Mouse (Mus musculus) megakaryocyte, embryonic 14.5 days (primary cell): ENCODE measurements around the gene Zfp341. TPM values are rescaled to one million over a fixed set of nuclear protein-coding genes. Genes with fewer than 3 reads are reported as not detected.

Experiments
- H3K27me3 ChIP-seq: replicated peaks from 2 replicates; pipeline ENCODE3; 2012; ENCODE audit warnings: inconsistent platforms
- H3K36me3 ChIP-seq: replicated peaks from 2 replicates; pipeline ENCODE3; 2012; ENCODE audit warnings: low read length, inconsistent platforms, mixed read lengths
- H3K4me1 ChIP-seq: 2 replicates; pipeline ENCODE4 v1.6.1; 2012; ENCODE audit warnings: inconsistent platforms
- H3K4me3 ChIP-seq: replicated peaks from 2 replicates; pipeline ENCODE3; 2012; ENCODE audit warnings: moderate library complexity, mild to moderate bottlenecking, inconsistent platforms
- H3K9me3 ChIP-seq: 2 replicates; pipeline ENCODE4 v1.6.1; 2012; ENCODE audit warnings: inconsistent platforms
- FLI1 ChIP-seq: IDR thresholded peaks from 2 replicates; pipeline ENCODE4 v1.6.1; 2012; ENCODE audit warnings: low read length, inconsistent platforms, mixed read lengths
- GATA1 ChIP-seq: IDR thresholded peaks from 3 replicates; pipeline ENCODE4 v1.6.1; 2012; ENCODE audit warnings: mixed read lengths, low read length, inconsistent platforms, borderline replicate concordance
- polyA plus RNA-seq: library from polyadenylated mRNA; stranded (reverse); fragments of >175 nt; gene quantifications from 2 replicates; pipeline ENCODE4 v1.2.3, GENCODE M21; 2012; ENCODE audit warnings: low replicate concordance; ENCODE audit not compliant: insufficient read depth

Gene Zfp341
- polyA plus RNA-seq, 1 experiment: 4.4 TPM

- peaks cover 89% of the 10 kb centered on the region for H3K36me3 ChIP-seq
- H3K4me3 ChIP-seq: no peak overlapping the region
- no peaks in the 10 kb centered on the region; the same call in 1 of the 2 replicates for H3K4me1 ChIP-seq
- H3K9me3 ChIP-seq: no peaks in the 10 kb centered on the region
- no peak for TF ChIP-seq GATA1
- TF ChIP-seq FLI1: no peak
- no peaks in the 10 kb centered on the region for H3K27me3 ChIP-seq
Observed at GRCm38 (mm10) chr2:154632203-154632780, 19.2 kb downstream of the Zfp341 start.

GRCm38 (mm10) chr2:154633039-154633742 is 20.1 kb downstream of the Zfp341 start:
- Histone ChIP-seq H3K27me3 (no peaks in the 10 kb centered on the region), H3K4me3 (no peak overlapping the region), H3K36me3 (peaks cover 92% of the 10 kb centered on the region), H3K9me3 (peaks cover 5% of the 10 kb centered on the region), H3K4me1 (no peaks in the 10 kb centered on the region; the same call in 1 of the 2 replicates)
- TF ChIP-seq GATA1: no peak
- TF ChIP-seq FLI1: no peak

GRCm38 (mm10) chr2:154633876-154634644 is 21.0 kb downstream of the Zfp341 start:
- no peaks in the 10 kb centered on the region; the same call in 1 of the 2 replicates for H3K4me1 ChIP-seq
- H3K4me3 ChIP-seq: no peak overlapping the region
- TF ChIP-seq GATA1: no peak
- peaks cover 91% of the 10 kb centered on the region for H3K36me3 ChIP-seq
- peaks cover 9% of the 10 kb centered on the region for H3K9me3 ChIP-seq
- H3K27me3 ChIP-seq: no peaks in the 10 kb centered on the region

- Histone ChIP-seq H3K36me3 (peaks cover 92% of the 10 kb centered on the region), H3K4me1 (no peaks in the 10 kb centered on the region; the same call in 1 of the 2 replicates), H3K27me3 (no peaks in the 10 kb centered on the region), H3K4me3 (no peak overlapping the region), H3K9me3 (peaks cover 9% of the 10 kb centered on the region)
- no peak for TF ChIP-seq GATA1
Observed at GRCm38 (mm10) chr2:154635826-154636225, 22.7 kb downstream of the Zfp341 start.

- no peaks in the 10 kb centered on the region for H3K27me3 ChIP-seq
- TF ChIP-seq FLI1 (no peak), GATA1 (no peak)
- H3K4me3 ChIP-seq: no peak overlapping the region
- peaks cover 9% of the 10 kb centered on the region for H3K9me3 ChIP-seq
- H3K36me3 ChIP-seq: peaks cover 92% of the 10 kb centered on the region
- no peaks in the 10 kb centered on the region for H3K4me1 ChIP-seq
Observed at GRCm38 (mm10) chr2:154638521-154638920, 25.4 kb downstream of the Zfp341 start.

- Histone ChIP-seq H3K9me3 (peaks cover 9% of the 10 kb centered on the region), H3K4me1 (no peaks in the 10 kb centered on the region), H3K36me3 (peaks cover 94% of the 10 kb centered on the region), H3K4me3 (no peak overlapping the region), H3K27me3 (no peaks in the 10 kb centered on the region)
- TF ChIP-seq FLI1: no peak
- no peak for TF ChIP-seq GATA1
Observed at GRCm38 (mm10) chr2:154639115-154639514, 26.0 kb downstream of the Zfp341 start.

- Histone ChIP-seq H3K4me3 (no peak overlapping the region), H3K27me3 (no peaks in the 10 kb centered on the region), H3K4me1 (no peaks in the 10 kb centered on the region), H3K36me3 (peaks cover 93% of the 10 kb centered on the region), H3K9me3 (peaks cover 9% of the 10 kb centered on the region)
- TF ChIP-seq GATA1: no peak
Observed at GRCm38 (mm10) chr2:154641176-154641575, 28.1 kb downstream of the Zfp341 start.

- Histone ChIP-seq H3K4me3 (no peak overlapping the region), H3K36me3 (peaks cover 94% of the 10 kb centered on the region), H3K4me1 (peaks cover 5% of the 10 kb centered on the region; the same call in 1 of the 2 replicates), H3K9me3 (peaks cover 9% of the 10 kb centered on the region), H3K27me3 (no peaks in the 10 kb centered on the region)
- TF ChIP-seq FLI1 (no peak), GATA1 (no peak)
Observed at GRCm38 (mm10) chr2:154642005-154642459, 28.9 kb downstream of the Zfp341 start.

GRCm38 (mm10) chr2:154642712-154643385 is 29.8 kb downstream of the Zfp341 start:
- peaks cover 86% of the 10 kb centered on the region for H3K36me3 ChIP-seq
- H3K4me1 ChIP-seq: peaks cover 6% of the 10 kb centered on the region; the same call in 1 of the 2 replicates
- H3K27me3 ChIP-seq: no peaks in the 10 kb centered on the region
- H3K9me3 ChIP-seq: peaks cover 7% of the 10 kb centered on the region
- no peak overlapping the region for H3K4me3 ChIP-seq
- TF ChIP-seq FLI1: no peak
- TF ChIP-seq GATA1: no peak
